Mouse (Mus musculus): Measurements from ENCODE around the gene Zap70. TPM values are rescaled to one million over a fixed set of nuclear protein-coding genes. Genes with fewer than 3 reads are reported as not detected.

Gene Zap70
- total RNA-seq (2023), result 219 TPM

DNA sequence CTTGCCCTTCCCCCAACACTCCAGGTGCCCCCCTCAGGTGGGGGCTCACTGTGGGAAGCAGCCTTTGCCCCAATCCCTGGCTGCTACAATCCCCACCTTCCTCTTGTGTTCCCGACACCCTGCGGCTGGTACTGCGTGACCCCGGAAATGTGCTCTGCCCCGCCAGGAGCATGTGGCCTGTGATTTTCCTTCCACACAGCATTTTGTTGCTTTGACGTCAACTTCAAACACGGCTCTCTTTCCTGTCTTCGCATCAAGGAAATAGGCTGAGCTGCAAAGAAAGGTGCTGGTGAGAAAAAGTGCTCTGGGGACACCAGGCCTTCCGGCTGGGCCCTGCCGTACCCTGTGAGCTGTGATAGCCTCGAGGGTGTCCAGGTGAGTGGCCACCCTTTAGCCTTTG is at the start of gene Zap70:
TSS of gene Zap70 (plus strand) at position 231 of the 400 bp plus-strand sequence.

GRCm38 (mm10) chr1:36714311-36714710 is 47.3 kb upstream of the Zap70 start, which contains the start of gene Actr1b:
Gene Actr1b, minus strand, starts transcription at chr1:36714422.

Other genes with a start within 250 kb of the Zap70 start
- gene Cnnm3, start 249.9 kb upstream of the Zap70 start, total RNA-seq (2023), result 50.5 TPM
- 35.4 TPM for gene Ankrd23, start 224.9 kb upstream of the Zap70 start, total RNA-seq (2023)
- 4.3 TPM for gene Gm42417, start 222.4 kb upstream of the Zap70 start, total RNA-seq (2023)
- gene Ankrd39, start 214.4 kb upstream of the Zap70 start, total RNA-seq (2023), result 26.9 TPM
- gene Sema4c, start 203.4 kb upstream of the Zap70 start, total RNA-seq (2023), result 0.86 TPM
- gene Fam178b, start 78.6 kb upstream of the Zap70 start, total RNA-seq (2023), result not detected
- gene Cox5b, start 70.3 kb upstream of the Zap70 start, total RNA-seq (2023), result 231 TPM
- gene 4933424G06Rik, start 51.6 kb upstream of the Zap70 start, total RNA-seq (2023), result not detected
- gene Actr1b, start 47.4 kb upstream of the Zap70 start, total RNA-seq (2023), result 226 TPM
- 59.2 TPM for gene Tmem131, start 181.9 kb downstream of the Zap70 start, total RNA-seq (2023)

Measured in CD8-positive naive resting alpha-beta T cell, adult 57 days (primary cell).